Comparison of ENCODE assay signal across 8 mouse cellular contexts in genomic region chr11:75263274-75263963, GRCm38 (mm10).
DNase-seq lines count a peak whose midpoint lies in the region; ATAC-seq lines count a peak whose summit lies in the region.
"Had no signal": no experiment of that assay in that cellular context is flagged by ENCODE, and none has a peak within 500 bp of the region (broad histone marks: within the 10 kb centered on the region; RNA-seq: fewer than 3 reads in every experiment).

No protein-coding gene starts in this region.

- H3K9me3 ChIP-seq in lung, embryonic 15.5 days: no peaks in the 10 kb centered on the region
- H3K9me3 ChIP-seq in forebrain, embryonic 14.5 days (replicated peaks; ENCODE audit: control insufficient read depth, low read length): no peaks in the 10 kb centered on the region
- no peaks in the 10 kb centered on the region for H3K9me3 ChIP-seq in kidney, embryonic 16.5 days (ENCODE audit: low read length)
- no peaks in the 10 kb centered on the region for H3K9me3 ChIP-seq in neural tube, embryonic 15.5 days (replicated peaks)

- ATAC-seq in lung, embryonic 15.5 days (ENCODE audit: borderline replicate concordance, extremely low read depth, low FRiP score, low TSS enrichment): peak; percentile 40; the same call in 1 of the 2 replicates
- 0 out of 2 replicates have a peak, but pooled peaks have one; percentile 35 for ATAC-seq in forebrain, embryonic 14.5 days
- ATAC-seq in kidney, embryonic 16.5 days (ENCODE audit: low FRiP score, low TSS enrichment): peak; percentile 16; the same call in 1 of the 2 replicates
- ATAC-seq in neural tube, embryonic 15.5 days (ENCODE audit: low FRiP score): 0 out of 2 replicates have a peak, but pooled peaks have one; percentile 19

- DNase-seq in lung, adult 18-20 months: no peak
- no peak for DNase-seq in forebrain, embryonic 14.5 days (ENCODE audit: low spot score)
- DNase-seq in layer of hippocampus, adult 9-10 months (ENCODE audit: low spot score): no peak
- DNase-seq in cerebellum, postnatal 14 days: no peak

- peaks cover 66% of the 10 kb centered on the region for H3K4me1 ChIP-seq in lung, embryonic 15.5 days
- peaks cover 27% of the 10 kb centered on the region for H3K4me1 ChIP-seq in forebrain, embryonic 14.5 days (ENCODE audit: control insufficient read depth, insufficient read depth, low read length)
- H3K4me1 ChIP-seq in kidney, embryonic 16.5 days (ENCODE audit: insufficient read depth, low read length): peaks cover 41% of the 10 kb centered on the region
- H3K4me1 ChIP-seq in neural tube, embryonic 15.5 days: peaks cover 54% of the 10 kb centered on the region

- no peak overlapping the region for H3K9ac ChIP-seq in lung, embryonic 15.5 days
- no peak overlapping the region for H3K9ac ChIP-seq in forebrain, embryonic 14.5 days (ENCODE audit: low read length)
- H3K9ac ChIP-seq in kidney, embryonic 16.5 days (replicated peaks; ENCODE audit: low read length): no peak overlapping the region
- no peak overlapping the region for H3K9ac ChIP-seq in neural tube, embryonic 15.5 days (replicated peaks)

- H3K27ac ChIP-seq in lung, embryonic 15.5 days: peak overlapping the region; percentile 69
- H3K27ac ChIP-seq in forebrain, embryonic 14.5 days (ENCODE audit: low read depth, low read length): peak overlapping the region; percentile 55
- no peak overlapping the region; the same call in 1 of the 2 replicates for H3K27ac ChIP-seq in kidney, embryonic 16.5 days (ENCODE audit: low read length)
- H3K27ac ChIP-seq in neural tube, embryonic 15.5 days (replicated peaks): peak overlapping the region; percentile 52

- no peak overlapping the region for H3K4me3 ChIP-seq in lung, embryonic 15.5 days
- H3K4me3 ChIP-seq in forebrain, embryonic 14.5 days (ENCODE audit: low read depth, low read length): no peak overlapping the region
- H3K4me3 ChIP-seq in kidney, embryonic 16.5 days (ENCODE audit: low read length): no peak overlapping the region
- H3K4me3 ChIP-seq in neural tube, embryonic 15.5 days (replicated peaks): no peak overlapping the region
- H3K4me3 ChIP-seq: myocyte had no signal

- WGBS in lung, embryonic 15.5 days: 48% methylated on average over 15 of the region's 15 CpGs
- 40% methylated on average over 15 of the region's 15 CpGs for WGBS in forebrain, embryonic 14.5 days
- 46% methylated on average over 15 of the region's 15 CpGs for WGBS in kidney, embryonic 16.5 days
- 28% methylated on average over 15 of the region's 15 CpGs for WGBS in neural tube, embryonic 15.5 days

- no peak overlapping the region for H3K4me2 ChIP-seq in lung, embryonic 15.5 days
- no peak overlapping the region for H3K4me2 ChIP-seq in forebrain, embryonic 14.5 days (ENCODE audit: low read length)
- H3K4me2 ChIP-seq in kidney, embryonic 16.5 days (replicated peaks; ENCODE audit: low read depth, low read length): no peak overlapping the region
- no peak overlapping the region for H3K4me2 ChIP-seq in neural tube, embryonic 15.5 days

- no peaks in the 10 kb centered on the region for H3K36me3 ChIP-seq in lung, embryonic 15.5 days
- no peaks in the 10 kb centered on the region for H3K36me3 ChIP-seq in forebrain, embryonic 14.5 days (ENCODE audit: control insufficient read depth, insufficient read depth, low read length)
- no peaks in the 10 kb centered on the region for H3K36me3 ChIP-seq in kidney, embryonic 16.5 days (ENCODE audit: insufficient read depth, low read length)
- no peaks in the 10 kb centered on the region for H3K36me3 ChIP-seq in neural tube, embryonic 15.5 days

- no peaks in the 10 kb centered on the region for H3K27me3 ChIP-seq in lung, embryonic 15.5 days
- H3K27me3 ChIP-seq in forebrain, embryonic 14.5 days (replicated peaks; ENCODE audit: control insufficient read depth, insufficient read depth, low read length): no peaks in the 10 kb centered on the region
- H3K27me3 ChIP-seq in kidney, embryonic 16.5 days (ENCODE audit: insufficient read depth, low read length): no peaks in the 10 kb centered on the region
- no peaks in the 10 kb centered on the region for H3K27me3 ChIP-seq in neural tube, embryonic 15.5 days (replicated peaks)
